26 mouse cellular contexts compared by ENCODE assay signal in the genomic region with DNA sequence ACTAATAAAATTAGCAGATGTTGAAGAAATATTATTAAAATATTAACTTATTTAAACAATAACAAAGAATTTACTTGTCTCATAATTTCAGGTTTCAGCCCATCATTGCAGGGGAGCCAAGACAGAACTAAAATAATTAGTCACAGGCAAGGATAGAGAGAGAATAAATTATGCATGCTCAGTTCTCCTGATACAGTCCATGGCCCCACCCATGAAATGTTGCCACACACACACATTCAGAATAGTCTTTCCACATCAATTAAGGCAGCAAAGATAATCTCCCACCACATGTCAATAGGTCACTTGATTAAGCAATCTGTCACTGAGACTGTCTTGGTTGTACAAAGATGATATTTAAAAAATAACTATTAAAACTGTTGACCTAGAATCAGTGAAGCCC.
DNase-seq lines count a peak whose midpoint lies in the region; ATAC-seq lines count a peak whose summit lies in the region.
"Had no signal": no experiment of that assay in that cellular context is flagged by ENCODE, and none has a peak within 500 bp of the region (broad histone marks: within the 10 kb centered on the region; RNA-seq: fewer than 3 reads in every experiment).

No protein-coding gene starts in this region.

- H3K4me1 ChIP-seq in forebrain, embryonic 13.5 days = no peaks in the 10 kb centered on the region
- no peaks in the 10 kb centered on the region for H3K4me1 ChIP-seq in forebrain, embryonic 10.5 days
- no peaks in the 10 kb centered on the region for H3K4me1 ChIP-seq in midbrain, embryonic 11.5 days (ENCODE audit: control insufficient read depth, insufficient read depth, low read length)
- H3K4me1 ChIP-seq in midbrain, embryonic 16.5 days (ENCODE audit: control insufficient read depth, insufficient read depth, low read length) = no peaks in the 10 kb centered on the region
- no peaks in the 10 kb centered on the region for H3K4me1 ChIP-seq in midbrain, embryonic 14.5 days (ENCODE audit: control insufficient read depth, insufficient read depth, low read length)
- no peaks in the 10 kb centered on the region for H3K4me1 ChIP-seq in midbrain, embryonic 10.5 days
- H3K4me1 ChIP-seq: embryonic facial prominence, embryonic 10.5 days; embryonic facial prominence, embryonic 12.5 days; forebrain, embryonic 12.5 days; forebrain, embryonic 15.5 days had no signal

- H3K4me2 ChIP-seq in forebrain, embryonic 13.5 days = no peak overlapping the region
- H3K4me2 ChIP-seq in midbrain, embryonic 11.5 days = no peak overlapping the region
- no peak overlapping the region for H3K4me2 ChIP-seq in midbrain, embryonic 16.5 days (ENCODE audit: low read length)
- H3K4me2 ChIP-seq in midbrain, embryonic 14.5 days (ENCODE audit: low read length) = no peak overlapping the region
- H3K4me2 ChIP-seq: embryonic facial prominence, embryonic 12.5 days; forebrain, embryonic 12.5 days; forebrain, embryonic 15.5 days had no signal

- no peaks in the 10 kb centered on the region for H3K36me3 ChIP-seq in forebrain, embryonic 13.5 days (ENCODE audit: poor library complexity, severe bottlenecking)
- H3K36me3 ChIP-seq in forebrain, embryonic 10.5 days (replicated peaks) = no peaks in the 10 kb centered on the region
- no peaks in the 10 kb centered on the region for H3K36me3 ChIP-seq in midbrain, embryonic 11.5 days (ENCODE audit: control insufficient read depth, insufficient read depth, low read length)
- no peaks in the 10 kb centered on the region for H3K36me3 ChIP-seq in midbrain, embryonic 16.5 days (ENCODE audit: control insufficient read depth, insufficient read depth, low read length)
- H3K36me3 ChIP-seq in midbrain, embryonic 14.5 days (ENCODE audit: control insufficient read depth, insufficient read depth, low read length) = no peaks in the 10 kb centered on the region
- no peaks in the 10 kb centered on the region for H3K36me3 ChIP-seq in midbrain, embryonic 10.5 days
- H3K36me3 ChIP-seq: embryonic facial prominence, embryonic 10.5 days; embryonic facial prominence, embryonic 12.5 days; forebrain, embryonic 12.5 days; forebrain, embryonic 15.5 days; G1E had no signal

- ATAC-seq in forebrain, embryonic 13.5 days = 0 out of 2 replicates have a peak, but pooled peaks have one; percentile 24
- peak; percentile 52; the same call in 1 of the 2 replicates for ATAC-seq in midbrain, embryonic 11.5 days (ENCODE audit: low FRiP score)
- ATAC-seq in midbrain, embryonic 16.5 days = no peak
- peak; percentile 24; the same call in 1 of the 2 replicates for ATAC-seq in midbrain, embryonic 14.5 days (ENCODE audit: low FRiP score, low TSS enrichment)
- ATAC-seq: activated CD4-positive, CD25-positive, alpha-beta regulatory T cell, adult 4 months; CD4-positive, CD25-positive, alpha-beta regulatory T cell, adult 4 months; forebrain, embryonic 15.5 days; Patski had no signal

- no peaks in the 10 kb centered on the region for H3K9me3 ChIP-seq in forebrain, embryonic 13.5 days (replicated peaks)
- no peaks in the 10 kb centered on the region for H3K9me3 ChIP-seq in forebrain, embryonic 10.5 days
- no peaks in the 10 kb centered on the region for H3K9me3 ChIP-seq in midbrain, embryonic 11.5 days (ENCODE audit: control insufficient read depth, low read length)
- H3K9me3 ChIP-seq in midbrain, embryonic 16.5 days (replicated peaks; ENCODE audit: control insufficient read depth, low read length, poor library complexity, severe bottlenecking) = no peaks in the 10 kb centered on the region
- H3K9me3 ChIP-seq in midbrain, embryonic 14.5 days (ENCODE audit: control insufficient read depth, low read length) = no peaks in the 10 kb centered on the region
- H3K9me3 ChIP-seq in midbrain, embryonic 10.5 days (replicated peaks) = no peaks in the 10 kb centered on the region
- H3K9me3 ChIP-seq: embryonic facial prominence, embryonic 10.5 days; embryonic facial prominence, embryonic 12.5 days; forebrain, embryonic 12.5 days; forebrain, embryonic 15.5 days; G1E had no signal

- no peak for DNase-seq in forebrain, embryonic 10.5 days (ENCODE audit: extremely low spot score, low spot score)
- no peak for DNase-seq in midbrain, embryonic 11.5 days (ENCODE audit: low spot score, missing footprints)
- DNase-seq in midbrain, embryonic 14.5 days = no peak
- no peak for DNase-seq in midbrain, embryonic 10.5 days (ENCODE audit: low spot score)
- peak; percentile 3 for DNase-seq in retina, postnatal 1 day
- DNase-seq in retina, embryonic 14.5 days (ENCODE audit: low spot score) = no peak
- DNase-seq: adrenal gland, adult 8-10 months; adrenal gland, postnatal 14 days; adrenal gland, postnatal 36 days; B cell, adult 2 months; cerebellum, adult 11-12 months; cerebellum, adult 2 months; cerebellum, adult 9-10 months; cerebellum, postnatal 10 days; cerebellum, postnatal 25 days had no signal

- no peak overlapping the region for H3K4me3 ChIP-seq in forebrain, embryonic 13.5 days
- H3K4me3 ChIP-seq in forebrain, embryonic 10.5 days = no peak overlapping the region
- no peak overlapping the region for H3K4me3 ChIP-seq in midbrain, embryonic 11.5 days (ENCODE audit: low read depth, low read length)
- H3K4me3 ChIP-seq in midbrain, embryonic 16.5 days (ENCODE audit: low read depth, low read length) = no peak overlapping the region
- no peak overlapping the region for H3K4me3 ChIP-seq in midbrain, embryonic 14.5 days (replicated peaks; ENCODE audit: low read depth, low read length)
- no peak overlapping the region for H3K4me3 ChIP-seq in midbrain, embryonic 10.5 days
- H3K4me3 ChIP-seq: embryonic facial prominence, embryonic 10.5 days; embryonic facial prominence, embryonic 12.5 days; forebrain, embryonic 12.5 days; forebrain, embryonic 15.5 days had no signal

- no peaks in the 10 kb centered on the region for H3K27me3 ChIP-seq in forebrain, embryonic 13.5 days
- no peaks in the 10 kb centered on the region for H3K27me3 ChIP-seq in forebrain, embryonic 10.5 days (ENCODE audit: poor library complexity, severe bottlenecking)
- no peaks in the 10 kb centered on the region for H3K27me3 ChIP-seq in midbrain, embryonic 11.5 days (ENCODE audit: control insufficient read depth, insufficient read depth, low read length)
- H3K27me3 ChIP-seq in midbrain, embryonic 16.5 days (ENCODE audit: control insufficient read depth, insufficient read depth, low read depth, low read length) = no peaks in the 10 kb centered on the region
- no peaks in the 10 kb centered on the region for H3K27me3 ChIP-seq in midbrain, embryonic 14.5 days (ENCODE audit: control insufficient read depth, insufficient read depth, low read length)
- no peaks in the 10 kb centered on the region for H3K27me3 ChIP-seq in midbrain, embryonic 10.5 days (ENCODE audit: low read depth, poor library complexity, severe bottlenecking)
- H3K27me3 ChIP-seq: CH12.LX; embryonic facial prominence, embryonic 12.5 days; forebrain, embryonic 12.5 days; forebrain, embryonic 15.5 days; Patski had no signal

- H3K9ac ChIP-seq in forebrain, embryonic 13.5 days = no peak overlapping the region
- no peak overlapping the region for H3K9ac ChIP-seq in midbrain, embryonic 11.5 days (ENCODE audit: low read length)
- no peak overlapping the region for H3K9ac ChIP-seq in midbrain, embryonic 16.5 days (ENCODE audit: low read depth, low read length)
- no peak overlapping the region for H3K9ac ChIP-seq in midbrain, embryonic 14.5 days (replicated peaks; ENCODE audit: low read length)
- H3K9ac ChIP-seq: embryonic facial prominence, embryonic 12.5 days; forebrain, embryonic 12.5 days; forebrain, embryonic 15.5 days had no signal

- H3K27ac ChIP-seq in forebrain, embryonic 13.5 days = no peak overlapping the region
- no peak overlapping the region for H3K27ac ChIP-seq in forebrain, embryonic 10.5 days
- no peak overlapping the region for H3K27ac ChIP-seq in midbrain, embryonic 11.5 days (ENCODE audit: low read depth, low read length)
- no peak overlapping the region for H3K27ac ChIP-seq in midbrain, embryonic 16.5 days (ENCODE audit: low read length)
- H3K27ac ChIP-seq in midbrain, embryonic 14.5 days (replicated peaks; ENCODE audit: low read depth, low read length) = no peak overlapping the region
- H3K27ac ChIP-seq in midbrain, embryonic 10.5 days (replicated peaks) = no peak overlapping the region
- H3K27ac ChIP-seq: embryonic facial prominence, embryonic 10.5 days; embryonic facial prominence, embryonic 12.5 days; forebrain, embryonic 12.5 days; forebrain, embryonic 15.5 days had no signal
